Mouse (Mus musculus) urinary bladder, postnatal 14 days (tissue): ENCODE results near the gene Duox2.
A peak's percentile ranks its signal among the peaks of the same experiment; 100 is the strongest.

Experiments
- DNase-seq: peaks from one replicate; pipeline ENCODE4 v3.0.0; 2021; ENCODE audit warnings: low spot score

Duox2 gene

GRCm38 (mm10) chr2:122301921-122302573 is 3.8 kb upstream of the Duox2 start:
- no peak for DNase-seq

GRCm38 (mm10) chr2:122301081-122301920 is 3.1 kb upstream of the Duox2 start:
- DNase-seq, result peak; percentile 33

- DNase-seq, result no peak
These were observed 2.4 kb upstream of the Duox2 start for GRCm38 (mm10) chr2:122300656-122301020.

GRCm38 (mm10) chr2:122299911-122300655 is 1.8 kb upstream of the Duox2 start:
- DNase-seq, result no peak

- DNase-seq, result peak; percentile 25
These were observed 594 bp upstream of the Duox2 start, which contains the start of gene Duoxa2 for GRCm38 (mm10) chr2:122298596-122299490. TSS of gene Duoxa2 (plus strand) at chr2:122298900.

- DNase-seq, result no peak
These were observed 766 bp downstream of the Duox2 start for GRCm38 (mm10) chr2:122297271-122298095.

GRCm38 (mm10) chr2:122294916-122295315 is 3.3 kb downstream of the Duox2 start:
- DNase-seq, result no peak

GRCm38 (mm10) chr2:122286137-122286536 is 12.1 kb downstream of the Duox2 start:
- no peak for DNase-seq

GRCm38 (mm10) chr2:122284091-122284490 is 14.2 kb downstream of the Duox2 start:
- no peak for DNase-seq

- no peak for DNase-seq
These were observed 19.5 kb downstream of the Duox2 start for GRCm38 (mm10) chr2:122278769-122279168.

GRCm38 (mm10) chr2:122266407-122267193 is 31.6 kb downstream of the Duox2 start:
- DNase-seq, result no peak

- DNase-seq, result no peak
These were observed 33.6 kb downstream of the Duox2 start for GRCm38 (mm10) chr2:122264690-122265089.

GRCm38 (mm10) chr2:122260729-122261128 is 37.5 kb downstream of the Duox2 start:
- DNase-seq, result no peak

- DNase-seq, result no peak
These were observed 42.3 kb downstream of the Duox2 start for GRCm38 (mm10) chr2:122255997-122256396.

GRCm38 (mm10) chr2:122247786-122248185 is 50.5 kb downstream of the Duox2 start:
- no peak for DNase-seq

GRCm38 (mm10) chr2:122243671-122244131 is 54.5 kb downstream of the Duox2 start:
- DNase-seq, result peak; percentile 80

- DNase-seq, result no peak
These were observed 56.3 kb downstream of the Duox2 start for GRCm38 (mm10) chr2:122241935-122242334.

- no peak for DNase-seq
These were observed 57.0 kb downstream of the Duox2 start for GRCm38 (mm10) chr2:122241226-122241625.

GRCm38 (mm10) chr2:122240735-122241134 is 57.5 kb downstream of the Duox2 start:
- DNase-seq, result no peak
